Mouse (Mus musculus): Measurements from ENCODE around the gene Ntrk3. TPM values are rescaled to one million over a fixed set of nuclear protein-coding genes. Genes with fewer than 3 reads are reported as not detected.

The Ntrk3 gene
- polyA plus RNA-seq, 1 experiment: 9.7 TPM

DNA sequence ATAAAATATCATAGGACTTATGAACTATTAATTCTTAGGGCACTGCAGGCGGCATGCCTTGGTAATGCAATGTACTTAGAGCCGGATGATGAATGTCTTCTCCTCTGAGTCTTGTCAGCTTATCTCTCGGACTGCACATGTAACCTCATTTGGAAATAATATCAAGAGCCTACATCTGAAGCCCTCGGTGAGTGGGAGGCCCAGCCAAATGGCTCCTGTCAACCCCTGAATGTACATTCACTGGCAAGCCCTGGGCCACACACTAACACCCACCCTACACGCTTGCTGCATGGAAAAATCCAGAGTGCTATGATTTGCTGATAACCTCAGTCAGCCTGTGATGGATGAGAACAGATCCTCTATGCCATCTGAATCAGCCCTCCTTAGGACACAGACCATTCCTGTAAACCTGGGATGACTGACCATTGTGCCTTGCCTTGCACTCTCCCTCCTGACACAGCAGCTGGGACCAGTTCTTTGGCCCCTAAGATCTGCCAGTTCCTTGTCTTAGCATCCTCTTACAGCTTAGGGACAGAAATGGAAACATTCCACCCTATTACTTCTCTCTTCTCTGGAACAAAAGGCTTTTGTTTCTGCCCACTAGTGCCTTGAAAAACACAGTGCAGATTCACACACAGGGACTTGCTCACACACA lies 6.0 kb upstream of the Ntrk3 start:
- H3K27ac ChIP-seq (ENCODE audit: insufficient read depth, low read depth, low read length): no peak overlapping the region
- 61% methylated on average over 5 of the region's 5 CpGs for WGBS
- no peak overlapping the region for H3K4me3 ChIP-seq (ENCODE audit: insufficient read depth, low read depth, low read length)
- H3K4me1 ChIP-seq (ENCODE audit: control insufficient read depth, insufficient read depth, low read length): no peaks in the 10 kb centered on the region
- TF ChIP-seq POLR2A (IDR thresholded peaks at IDR 0.05; ENCODE audit: low read depth, low read length) (no peak), CTCF (conservative IDR thresholded peaks at IDR 0.05; ENCODE audit: insufficient read depth, insufficient read length, low read depth, low read length) (no peak)
- no peaks in the 10 kb centered on the region for H3K27me3 ChIP-seq (replicated peaks; ENCODE audit: control insufficient read depth, insufficient read depth, low read length)
- H3K36me3 ChIP-seq (ENCODE audit: control insufficient read depth, insufficient read depth, low read length): no peaks in the 10 kb centered on the region
- no peak for DNase-seq

DNA sequence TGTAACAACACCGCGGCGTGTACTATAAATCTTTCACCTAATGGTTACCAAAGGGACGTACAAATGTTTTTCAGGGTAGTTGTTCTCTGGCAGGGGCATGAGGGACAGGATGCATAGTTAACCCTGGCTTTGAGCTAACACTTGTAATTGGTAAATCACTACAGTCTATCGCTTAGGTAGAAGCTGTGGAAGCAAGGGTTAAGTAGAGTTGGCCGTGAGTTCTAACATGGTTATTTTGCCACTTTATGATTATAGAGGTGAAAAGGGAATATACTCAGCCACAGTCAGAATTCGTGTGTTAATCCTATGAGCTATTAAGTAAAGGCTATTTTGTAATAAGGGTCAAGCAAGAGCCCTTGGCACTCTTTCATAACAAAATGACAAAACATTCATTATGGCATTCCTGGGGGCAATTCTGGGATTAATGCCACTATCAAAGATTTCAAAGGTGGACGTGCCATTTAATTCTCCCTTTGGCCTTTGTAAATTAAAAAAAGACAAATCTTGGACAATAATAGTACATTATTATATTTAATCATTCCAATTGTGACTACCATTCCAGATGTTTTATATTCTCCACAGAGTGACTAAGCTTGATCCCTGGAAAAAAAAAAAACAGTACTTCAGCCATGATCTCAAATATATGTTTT lies 1.7 kb upstream of the Ntrk3 start:
- no peak for DNase-seq
- Histone ChIP-seq H3K36me3 (ENCODE audit: control insufficient read depth, insufficient read depth, low read length) (no peaks in the 10 kb centered on the region), H3K27ac (ENCODE audit: insufficient read depth, low read depth, low read length) (no peak overlapping the region), H3K4me1 (ENCODE audit: control insufficient read depth, insufficient read depth, low read length) (no peaks in the 10 kb centered on the region), H3K4me3 (ENCODE audit: insufficient read depth, low read depth, low read length) (no peak overlapping the region), H3K27me3 (replicated peaks; ENCODE audit: control insufficient read depth, insufficient read depth, low read length) (no peaks in the 10 kb centered on the region)
- TF ChIP-seq CTCF (conservative IDR thresholded peaks at IDR 0.05; ENCODE audit: insufficient read depth, insufficient read length, low read depth, low read length): no peak
- no peak for TF ChIP-seq POLR2A (IDR thresholded peaks at IDR 0.05; ENCODE audit: low read depth, low read length)
- 68% methylated on average over 8 of the region's 8 CpGs for whole genome bisulfite sequencing

DNA sequence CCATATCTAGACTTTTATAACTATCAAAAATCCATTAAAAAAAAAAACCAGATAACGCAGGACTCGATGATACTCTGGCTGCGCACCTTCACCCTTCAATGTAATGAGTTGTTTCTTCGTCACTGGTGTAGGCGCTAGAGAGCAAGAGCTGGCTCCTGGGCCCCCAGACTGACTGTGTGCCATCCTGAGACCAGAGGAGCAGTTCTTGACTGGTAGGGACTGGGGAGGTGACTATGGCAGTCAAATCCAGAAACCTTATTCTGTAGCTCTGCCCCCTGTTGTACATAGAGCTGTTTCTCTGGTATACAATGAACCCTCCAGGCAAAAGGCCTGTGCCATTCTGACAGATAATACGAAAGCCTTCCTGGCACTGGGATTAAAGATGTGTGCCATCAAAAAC lies 616 bp downstream of the Ntrk3 start:
- no peak overlapping the region for H3K4me3 ChIP-seq (ENCODE audit: insufficient read depth, low read depth, low read length)
- DNase-seq: no peak
- 93% methylated on average over 6 of the region's 6 CpGs for WGBS
- H3K36me3 ChIP-seq (ENCODE audit: control insufficient read depth, insufficient read depth, low read length): no peaks in the 10 kb centered on the region
- H3K4me1 ChIP-seq (ENCODE audit: control insufficient read depth, insufficient read depth, low read length): no peaks in the 10 kb centered on the region
- H3K27ac ChIP-seq (ENCODE audit: insufficient read depth, low read depth, low read length): no peak overlapping the region
- no peak for TF ChIP-seq CTCF (conservative IDR thresholded peaks at IDR 0.05; ENCODE audit: insufficient read depth, insufficient read length, low read depth, low read length)
- TF ChIP-seq POLR2A (IDR thresholded peaks at IDR 0.05; ENCODE audit: low read depth, low read length): no peak
- H3K27me3 ChIP-seq (replicated peaks; ENCODE audit: control insufficient read depth, insufficient read depth, low read length): no peaks in the 10 kb centered on the region

DNA sequence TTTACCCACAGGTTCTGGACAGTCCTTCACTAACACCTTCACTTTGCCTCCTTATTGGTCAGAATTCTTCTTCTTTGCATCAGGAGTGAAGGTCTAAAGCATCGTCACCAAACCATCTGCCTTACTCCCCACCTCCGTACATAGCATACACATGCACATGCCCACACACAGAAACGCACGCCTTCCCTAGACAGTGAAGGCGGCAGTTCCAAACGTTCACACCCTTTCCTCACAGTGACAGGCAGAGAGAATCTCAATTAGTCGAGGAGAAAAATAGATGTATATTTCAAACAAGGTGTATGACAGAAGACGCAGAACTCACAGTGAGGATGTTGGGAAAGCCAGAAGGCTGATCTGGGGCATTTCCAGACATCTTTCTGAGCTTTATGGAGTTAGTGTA lies 6.4 kb downstream of the Ntrk3 start:
- H3K27ac ChIP-seq (ENCODE audit: insufficient read depth, low read depth, low read length): no peak overlapping the region
- H3K27me3 ChIP-seq (replicated peaks; ENCODE audit: control insufficient read depth, insufficient read depth, low read length): no peaks in the 10 kb centered on the region; the same call in 1 of the 2 replicates
- no peaks in the 10 kb centered on the region for H3K36me3 ChIP-seq (ENCODE audit: control insufficient read depth, insufficient read depth, low read length)
- TF ChIP-seq CTCF (conservative IDR thresholded peaks at IDR 0.05; ENCODE audit: insufficient read depth, insufficient read length, low read depth, low read length) (no peak), POLR2A (IDR thresholded peaks at IDR 0.05; ENCODE audit: low read depth, low read length) (no peak)
- no peaks in the 10 kb centered on the region for H3K4me1 ChIP-seq (ENCODE audit: control insufficient read depth, insufficient read depth, low read length)
- 74% methylated on average over 8 of the region's 8 CpGs for WGBS
- no peak overlapping the region for H3K4me3 ChIP-seq (ENCODE audit: insufficient read depth, low read depth, low read length)
- DNase-seq: no peak

DNA sequence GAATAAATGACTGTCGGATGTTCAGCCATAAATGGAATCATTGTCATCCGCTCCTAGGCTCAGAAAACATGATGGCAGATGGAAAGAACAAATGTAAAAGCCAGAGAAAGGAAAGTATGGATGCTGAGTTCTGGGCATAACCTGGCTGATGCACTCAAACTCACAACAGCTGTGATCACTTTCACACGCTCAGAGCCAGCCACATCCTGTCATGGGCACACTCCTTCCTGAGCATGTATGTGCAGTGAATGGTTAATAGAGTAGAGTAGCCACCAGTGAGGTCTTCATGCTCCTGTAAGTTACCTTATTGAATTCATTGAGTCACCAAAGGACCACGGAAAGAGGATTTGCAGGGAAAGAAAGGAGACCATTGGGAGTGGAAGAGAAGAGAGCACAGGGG lies 13.2 kb downstream of the Ntrk3 start:
- Histone ChIP-seq H3K27ac (ENCODE audit: insufficient read depth, low read depth, low read length) (no peak overlapping the region), H3K4me1 (ENCODE audit: control insufficient read depth, insufficient read depth, low read length) (no peaks in the 10 kb centered on the region), H3K36me3 (ENCODE audit: control insufficient read depth, insufficient read depth, low read length) (no peaks in the 10 kb centered on the region), H3K27me3 (replicated peaks; ENCODE audit: control insufficient read depth, insufficient read depth, low read length) (no peaks in the 10 kb centered on the region), H3K4me3 (ENCODE audit: insufficient read depth, low read depth, low read length) (no peak overlapping the region)
- 70% methylated on average over 4 of the region's 4 CpGs for WGBS
- TF ChIP-seq CTCF (conservative IDR thresholded peaks at IDR 0.05; ENCODE audit: insufficient read depth, insufficient read length, low read depth, low read length): no peak
- TF ChIP-seq POLR2A (IDR thresholded peaks at IDR 0.05; ENCODE audit: low read depth, low read length): no peak
- DNase-seq: no peak

DNA sequence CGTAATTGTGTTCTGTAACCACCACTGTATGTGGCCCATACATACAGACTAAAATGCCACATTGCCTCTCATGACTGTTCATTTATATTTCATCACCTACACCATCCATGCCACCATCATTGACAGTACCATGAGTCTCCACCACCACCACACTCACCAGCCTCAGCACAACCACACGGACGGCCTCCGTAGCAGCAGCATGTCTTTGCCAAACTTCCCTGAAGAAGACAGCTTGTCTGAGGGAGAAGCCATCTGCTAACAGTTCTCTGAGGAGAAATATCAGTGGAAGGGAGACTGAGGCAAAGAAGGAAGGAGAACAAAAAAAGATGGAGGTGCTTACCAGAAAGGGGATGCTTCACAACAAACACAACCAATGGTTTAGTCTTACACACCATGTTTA lies 15.8 kb downstream of the Ntrk3 start:
- no peak for DNase-seq
- TF ChIP-seq CTCF (conservative IDR thresholded peaks at IDR 0.05; ENCODE audit: insufficient read depth, insufficient read length, low read depth, low read length) (no peak), POLR2A (IDR thresholded peaks at IDR 0.05; ENCODE audit: low read depth, low read length) (no peak)
- Histone ChIP-seq H3K27ac (ENCODE audit: insufficient read depth, low read depth, low read length) (no peak overlapping the region), H3K4me1 (ENCODE audit: control insufficient read depth, insufficient read depth, low read length) (no peaks in the 10 kb centered on the region), H3K27me3 (replicated peaks; ENCODE audit: control insufficient read depth, insufficient read depth, low read length) (no peaks in the 10 kb centered on the region), H3K4me3 (ENCODE audit: insufficient read depth, low read depth, low read length) (no peak overlapping the region), H3K36me3 (ENCODE audit: control insufficient read depth, insufficient read depth, low read length) (no peaks in the 10 kb centered on the region)
- 97% methylated on average over 4 of the region's 4 CpGs for WGBS

DNA sequence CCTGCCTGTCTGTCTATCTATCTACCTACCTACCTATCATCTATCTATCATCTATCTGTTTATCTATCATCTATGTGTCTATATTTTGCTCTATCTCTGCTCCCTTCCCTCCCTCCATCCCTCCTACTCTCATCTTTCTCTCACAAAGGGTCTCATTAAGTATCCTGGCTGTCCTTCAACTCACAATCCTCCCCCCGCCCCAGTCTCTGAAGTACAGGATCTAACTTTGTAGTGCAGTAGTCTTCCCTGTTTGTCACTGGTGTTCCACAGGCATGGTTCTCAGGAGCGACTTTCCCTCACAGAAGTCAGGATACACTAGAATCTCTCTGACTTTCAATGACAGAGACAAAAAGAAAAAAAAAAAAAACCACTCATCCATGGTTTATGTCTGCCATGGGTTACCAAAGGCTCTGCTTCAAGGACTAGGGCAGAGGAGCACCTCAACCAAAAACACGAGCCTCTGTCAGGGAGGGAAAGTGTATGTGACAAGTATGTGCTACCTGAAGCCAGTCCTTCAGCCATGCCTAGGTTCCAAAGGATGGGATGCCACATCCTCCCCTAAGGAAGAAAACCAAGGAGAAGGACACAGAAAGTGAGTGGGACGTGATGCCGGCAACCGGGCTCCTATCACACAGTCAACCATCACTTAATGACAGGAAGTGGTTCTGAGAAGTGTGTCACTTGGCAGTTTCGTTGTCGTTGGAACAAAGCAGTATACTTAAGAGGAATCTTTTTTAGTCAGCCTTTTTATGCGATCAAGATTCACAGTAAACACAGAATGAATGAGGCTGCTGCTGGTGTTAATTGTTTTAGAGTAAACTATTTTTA lies 16.6 kb downstream of the Ntrk3 start:
- TF ChIP-seq POLR2A (IDR thresholded peaks at IDR 0.05; ENCODE audit: low read depth, low read length): no peak
- no peak for TF ChIP-seq CTCF (conservative IDR thresholded peaks at IDR 0.05; ENCODE audit: insufficient read depth, insufficient read length, low read depth, low read length)
- DNase-seq: no peak
- Histone ChIP-seq H3K27me3 (replicated peaks; ENCODE audit: control insufficient read depth, insufficient read depth, low read length) (no peaks in the 10 kb centered on the region), H3K36me3 (ENCODE audit: control insufficient read depth, insufficient read depth, low read length) (no peaks in the 10 kb centered on the region), H3K27ac (ENCODE audit: insufficient read depth, low read depth, low read length) (no peak overlapping the region), H3K4me1 (ENCODE audit: control insufficient read depth, insufficient read depth, low read length) (no peaks in the 10 kb centered on the region), H3K4me3 (ENCODE audit: insufficient read depth, low read depth, low read length) (no peak overlapping the region)
- WGBS: 73% methylated on average over 9 of the region's 9 CpGs
